Mouse (Mus musculus): ENCODE measurements around the gene Abcc4.

DNA sequence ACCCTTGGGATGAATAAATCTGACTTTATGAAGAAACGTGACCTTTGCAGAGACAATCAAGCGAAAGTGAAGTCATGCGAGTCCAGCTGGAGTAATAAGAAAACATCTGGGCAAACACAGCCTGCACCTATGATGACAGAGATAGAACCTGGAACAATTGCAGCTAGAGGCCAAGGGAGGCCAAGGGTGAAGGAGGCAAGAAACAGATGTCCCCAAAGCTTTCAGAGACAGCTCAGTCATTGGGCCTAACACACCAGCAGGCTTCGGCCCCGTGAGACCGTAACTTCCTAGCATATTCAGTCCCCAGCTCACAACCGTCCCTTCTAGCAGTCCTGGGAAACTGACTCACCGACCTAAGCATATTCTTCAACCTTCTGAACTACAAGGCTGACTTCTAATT, 104.0 kb downstream of the Abcc4 start:
- no peak for TF ChIP-seq POLR2A (IDR thresholded peaks at IDR 0.05; ENCODE audit: borderline replicate concordance, control insufficient read depth, low read depth, low read length)
- no peak for TF ChIP-seq CTCF (IDR thresholded peaks at IDR 0.05; ENCODE audit: control insufficient read depth, insufficient read depth, low read length)
